Mouse (Mus musculus) ES-Bruce4 (cell line): ENCODE results near the gene Htra3.

Source experiments
- CTCF ChIP-seq: IDR thresholded peaks from one replicate; pipeline ENCODE4 v1.8.1; 2011; ENCODE audit warnings: low read depth, low read length
- EP300 ChIP-seq: IDR thresholded peaks from 2 replicates; pipeline ENCODE4 v1.6.1; 2011; ENCODE audit warnings: low read depth, low read length; ENCODE audit not compliant: insufficient read depth

DNA sequence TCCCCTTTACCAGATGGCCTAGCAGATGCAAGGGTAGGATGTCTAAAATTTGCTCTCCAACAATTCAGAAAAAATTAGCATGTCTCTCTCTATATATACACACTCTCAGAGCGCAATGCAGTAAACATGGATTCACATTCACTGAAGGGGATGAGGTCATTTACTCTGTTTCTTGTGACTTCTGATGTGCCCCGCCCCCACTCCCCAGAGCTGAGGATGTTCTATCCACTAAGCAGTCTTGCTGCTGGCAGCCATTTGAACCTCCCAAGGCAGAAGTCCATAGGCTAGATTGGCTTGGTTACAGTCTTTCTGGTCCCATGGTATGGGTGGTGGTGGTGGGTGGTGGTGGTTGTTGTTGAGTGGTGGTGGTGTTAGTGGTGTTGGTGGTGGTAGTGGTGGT is 42.4 kb upstream of the Htra3 start:
- TF ChIP-seq EP300 (no peak), CTCF (no peak)
